ENCODE assay signal across 8 mouse cellular contexts in the genomic region with DNA sequence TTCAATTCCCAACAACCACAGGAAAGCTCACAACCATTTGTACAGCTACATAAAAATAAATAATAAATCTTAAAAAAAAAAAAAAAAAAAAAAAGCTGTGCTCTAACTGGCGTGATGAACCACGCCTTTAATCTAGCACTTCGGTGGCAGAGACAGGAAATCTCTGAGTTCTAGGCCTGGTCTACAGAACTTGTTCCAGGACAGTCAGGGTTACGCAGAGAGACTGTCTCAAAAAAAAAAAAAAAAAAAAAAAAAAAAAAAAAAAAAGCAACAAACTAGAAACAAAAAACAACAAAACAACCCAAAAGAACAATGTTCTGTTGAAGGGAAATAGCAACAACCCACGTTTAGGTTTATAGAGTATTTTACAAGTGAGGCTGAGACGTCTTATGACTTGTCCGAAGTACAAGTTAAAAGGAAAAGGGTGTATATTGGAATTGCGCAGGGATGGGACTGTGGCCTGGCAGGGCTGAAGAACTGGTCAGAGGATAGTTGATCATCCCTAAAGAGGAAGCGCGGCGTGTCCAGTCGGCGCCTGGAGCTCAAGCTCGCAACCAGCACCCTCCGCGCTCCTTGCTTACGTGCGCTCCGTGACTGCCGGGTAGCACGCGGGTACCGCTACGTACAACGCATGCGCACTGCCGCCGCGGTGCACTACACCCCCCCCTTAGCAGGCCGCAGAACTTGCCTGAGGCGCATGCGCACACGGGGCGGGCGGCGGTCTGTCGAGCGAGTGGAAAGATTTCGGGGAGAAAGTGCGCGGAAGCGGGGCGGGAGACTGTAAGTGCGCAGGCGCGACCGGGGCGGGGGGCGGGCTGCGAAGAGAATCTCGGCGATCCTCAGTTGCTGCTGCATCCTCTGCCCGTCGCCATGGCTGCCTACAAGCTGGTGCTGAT. TPM values are rescaled to one million over a fixed set of nuclear protein-coding genes. Genes with fewer than 3 reads are reported as not detected.
DNase-seq lines count a peak whose midpoint lies in the region; ATAC-seq and TF ChIP-seq lines count a peak whose summit lies in the region.

TSS of gene Pgam1 (plus strand) at position 746 of the 896 bp plus-strand sequence.

- H3K36me3 ChIP-seq in embryonic facial prominence, embryonic 13.5 days, result peaks cover 8% of the 10 kb centered on the region
- peaks cover 1% of the 10 kb centered on the region; the same call in 1 of the 2 replicates for H3K36me3 ChIP-seq in kidney, adult 2 months (ENCODE audit: control insufficient read depth, insufficient read depth, low read length)
- H3K36me3 ChIP-seq in limb, embryonic 12.5 days, result peaks cover 15% of the 10 kb centered on the region
- peaks cover 7% of the 10 kb centered on the region; the same call in 1 of the 2 replicates for H3K36me3 ChIP-seq in midbrain, embryonic 15.5 days (replicated peaks)
- H3K36me3 ChIP-seq in spleen, adult 2 months (ENCODE audit: control insufficient read depth, insufficient read depth, low read length), result peaks cover 5% of the 10 kb centered on the region

- H3K27ac ChIP-seq in embryonic facial prominence, embryonic 13.5 days, result peak within 1 kb of the TSS; percentile 91
- peak within 1 kb of the TSS; percentile 94 for H3K27ac ChIP-seq in kidney, adult 2 months (ENCODE audit: insufficient read depth, low read depth, low read length)
- peak within 1 kb of the TSS; percentile 94 for H3K27ac ChIP-seq in limb, embryonic 12.5 days
- peak within 1 kb of the TSS; percentile 94 for H3K27ac ChIP-seq in midbrain, embryonic 15.5 days
- peak within 1 kb of the TSS; percentile 82 for H3K27ac ChIP-seq in spleen, adult 2 months (ENCODE audit: insufficient read depth, low read length)

- WGBS in embryonic facial prominence, embryonic 13.5 days, result 5% methylated on average over 52 of the region's 54 CpGs
- 2% methylated on average over 54 of the region's 54 CpGs for WGBS in kidney, adult 2 months
- 6% methylated on average over 54 of the region's 54 CpGs for WGBS in limb, embryonic 12.5 days
- 5% methylated on average over 54 of the region's 54 CpGs for WGBS in midbrain, embryonic 15.5 days
- 3% methylated on average over 54 of the region's 54 CpGs for WGBS in spleen, adult 2 months

- peak within 1 kb of the TSS; percentile 96 for H3K9ac ChIP-seq in embryonic facial prominence, embryonic 13.5 days
- peak within 1 kb of the TSS; percentile 91 for H3K9ac ChIP-seq in limb, embryonic 12.5 days (replicated peaks)
- H3K9ac ChIP-seq in midbrain, embryonic 15.5 days, result peak within 1 kb of the TSS; percentile 68

- no peaks in the 10 kb centered on the region for H3K9me3 ChIP-seq in embryonic facial prominence, embryonic 13.5 days
- no peaks in the 10 kb centered on the region for H3K9me3 ChIP-seq in limb, embryonic 12.5 days
- no peaks in the 10 kb centered on the region for H3K9me3 ChIP-seq in midbrain, embryonic 15.5 days

- ATAC-seq in embryonic facial prominence, embryonic 13.5 days (ENCODE audit: insufficient number of reproducible peaks, insufficient read depth, low FRiP score, low TSS enrichment, low read depth), result peak; percentile 89
- peak; percentile 89 for ATAC-seq in limb, embryonic 12.5 days (ENCODE audit: insufficient number of reproducible peaks, insufficient read depth, low FRiP score, low TSS enrichment, low read depth)
- ATAC-seq in midbrain, embryonic 15.5 days (replicated peaks), result peak; percentile 93

- DNase-seq in 3134 (ENCODE audit: extremely low read depth, insufficient read length, low spot score), result peak; percentile 100
- peak; percentile 98 for DNase-seq in adrenal gland, postnatal 36 days
- DNase-seq in heart, adult 18-20 months, result peak; percentile 95 to 98
- peak; percentile 98 for DNase-seq in kidney, adult 2 months
- DNase-seq in spleen, adult 2 months (ENCODE audit: low read depth in 1 of 2, low spot score in 2 of 2), result peak; percentile 94 to 97

- H3K4me1 ChIP-seq in embryonic facial prominence, embryonic 13.5 days, result peaks cover 26% of the 10 kb centered on the region
- peaks cover 20% of the 10 kb centered on the region; the same call in 1 of the 2 replicates for H3K4me1 ChIP-seq in kidney, adult 2 months (ENCODE audit: control insufficient read depth, insufficient read depth, low read length)
- H3K4me1 ChIP-seq in limb, embryonic 12.5 days (replicated peaks), result peaks cover 19% of the 10 kb centered on the region
- peaks cover 23% of the 10 kb centered on the region for H3K4me1 ChIP-seq in midbrain, embryonic 15.5 days
- H3K4me1 ChIP-seq in spleen, adult 2 months (ENCODE audit: control insufficient read depth, insufficient read depth, insufficient read length), result peaks cover 2% of the 10 kb centered on the region; the same call in 1 of the 2 replicates

- H3K4me3 ChIP-seq in embryonic facial prominence, embryonic 13.5 days, result peak within 1 kb of the TSS; percentile 96
- peak within 1 kb of the TSS; percentile 99 for H3K4me3 ChIP-seq in kidney, adult 2 months (ENCODE audit: insufficient read depth, low read depth, low read length)
- peak within 1 kb of the TSS; percentile 93 for H3K4me3 ChIP-seq in limb, embryonic 12.5 days (replicated peaks)
- H3K4me3 ChIP-seq in midbrain, embryonic 15.5 days, result peak within 1 kb of the TSS; percentile 64
- H3K4me3 ChIP-seq in spleen, adult 2 months (ENCODE audit: extremely low read depth, insufficient read depth, insufficient read length), result peak within 1 kb of the TSS; percentile 70

- TF ChIP-seq POLR2A in kidney, adult 2 months (IDR thresholded peaks at IDR 0.05; ENCODE audit: low read depth, low read length), result peak; percentile 51
- TF ChIP-seq POLR2A in spleen, adult 2 months (IDR thresholded peaks at IDR 0.05; ENCODE audit: low read depth, low read length), result peak; percentile 84

- peak within 1 kb of the TSS; percentile 92 for H3K4me2 ChIP-seq in embryonic facial prominence, embryonic 13.5 days
- H3K4me2 ChIP-seq in limb, embryonic 12.5 days, result peak within 1 kb of the TSS; percentile 93
- peak within 1 kb of the TSS; percentile 88 for H3K4me2 ChIP-seq in midbrain, embryonic 15.5 days

- no peaks in the 10 kb centered on the region for H3K27me3 ChIP-seq in embryonic facial prominence, embryonic 13.5 days
- H3K27me3 ChIP-seq in kidney, adult 2 months (replicated peaks; ENCODE audit: control insufficient read depth, insufficient read depth, low read length), result no peaks in the 10 kb centered on the region
- no peaks in the 10 kb centered on the region for H3K27me3 ChIP-seq in limb, embryonic 12.5 days
- H3K27me3 ChIP-seq in midbrain, embryonic 15.5 days (replicated peaks), result no peaks in the 10 kb centered on the region
- H3K27me3 ChIP-seq in spleen, adult 2 months (ENCODE audit: control insufficient read depth, insufficient read depth, low read length), result no peaks in the 10 kb centered on the region

- TF ChIP-seq CTCF in kidney, adult 2 months (conservative IDR thresholded peaks at IDR 0.05; ENCODE audit: insufficient read depth, insufficient read length, low read depth, low read length), result no peak
- TF ChIP-seq CTCF in spleen, adult 2 months (IDR thresholded peaks at IDR 0.05; ENCODE audit: extremely low read depth, insufficient read depth, insufficient read length, insufficient replicate concordance), result no peak

RNA-seq across cellular contexts. Expression of gene Pgam1, which starts in this region (rescaled TPM):
- total RNA-seq in adrenal gland, postnatal 36 days (2021), result 100 to 1,000 TPM; 791 to 814 TPM
- polyA plus RNA-seq in embryonic facial prominence, embryonic 13.5 days (2015; fragmentation: Nextera tagmentation; extraction: Ambion mirVana), result 539 and 631 TPM in 2 replicates
- 100 to 1,000 TPM; 128 TPM for total RNA-seq in heart, adult 18-20 months (2021)
- polyA plus RNA-seq in kidney, adult 2 months (2012; rRNA removed), result 493 and 500 TPM in 2 replicates
- polyA plus RNA-seq in limb, embryonic 12.5 days (2016; fragmentation: Nextera tagmentation; extraction: Ambion mirVana), result 636 and 656 TPM in 2 replicates
- 484 and 515 TPM in 2 replicates for polyA plus RNA-seq in midbrain, embryonic 15.5 days (2015; fragmentation: Nextera tagmentation; extraction: Ambion mirVana)
- 62.8 and 96.9 TPM in 2 replicates for polyA plus RNA-seq in spleen, adult 2 months (2012; rRNA removed)

Comparison
In these comparisons a context has a peak if more than half of its experiments do, and no peak if none do; other contexts are left out.
1. Peak in every context shown above with its lines: DNase-seq, ATAC-seq, H3K4me3 ChIP-seq and H3K27ac ChIP-seq.
2. RNA of gene Pgam1 (total RNA-seq): 791 to 814 TPM in adrenal gland, postnatal 36 days; 128 TPM in heart, adult 18-20 months; every median in the first group is over 4 times any median in the second.